Mouse (Mus musculus) CH12.LX (cell line): ENCODE data around the gene Pdxdc1. TPM values are rescaled to one million over a fixed set of nuclear protein-coding genes. Genes with fewer than 3 reads are reported as not detected.

ENCODE experiments used
- DNase-seq: peaks from one replicate; pipeline ENCODE4 v3.0.0-alpha.2; 2013; ENCODE audit errors: extremely low read depth
- H3K27ac ChIP-seq: 2 replicates; pipeline ENCODE4 v1.5.1; 2012; ENCODE audit warnings: low read depth, mild to moderate bottlenecking, control low read depth, moderate library complexity; ENCODE audit not compliant: insufficient read depth
- H3K27me3 ChIP-seq: replicated peaks from 2 replicates; pipeline ENCODE3; 2012; ENCODE audit warnings: inconsistent platforms
- H3K36me3 ChIP-seq, 2 experiments: replicated peaks in 1 of 2; 2 replicates each; pipeline versions ENCODE3 to v1.6.1; 2012; ENCODE audit warnings: inconsistent platforms in 1 of 2, low read length in 1 of 2, mild to moderate bottlenecking in 1 of 2, mixed read lengths in 1 of 2, moderate library complexity in 1 of 2; ENCODE audit not compliant: control insufficient read depth in 1 of 2, insufficient read depth in 1 of 2
- H3K4me1 ChIP-seq, 2 experiments: 2 replicates each; pipeline ENCODE4 v1.6.1; 2012; ENCODE audit warnings: inconsistent platforms in 1 of 2, moderate library complexity in 1 of 2; ENCODE audit not compliant: insufficient read depth in 2 of 2, control insufficient read depth in 1 of 2
- H3K4me2 ChIP-seq: 2 replicates; pipeline ENCODE4 v1.6.1; 2012; ENCODE audit warnings: low read depth, mild to moderate bottlenecking, control low read depth; ENCODE audit not compliant: poor library complexity, insufficient read depth, severe bottlenecking
- H3K4me3 ChIP-seq, 3 experiments: fragments of 150-350 bp in 1 of 3; sonication (generic) in 1 of 3; replicated peaks in 1 of 3; 2 replicates each; pipeline versions ENCODE3 to v1.5.1; 2011 to 2012; ENCODE audit warnings: low read depth in 2 of 3, low read length in 2 of 3, mild to moderate bottlenecking in 2 of 3, moderate library complexity in 2 of 3, control low read depth in 1 of 3, improper control_type of control experiment in 1 of 3, inconsistent platforms in 1 of 3, mixed read lengths in 1 of 3; ENCODE audit not compliant: poor library complexity in 1 of 3
- H3K79me2 ChIP-seq: replicated peaks from 2 replicates; pipeline ENCODE4 v1.6.1; 2012; ENCODE audit warnings: mild to moderate bottlenecking, moderate library complexity; ENCODE audit not compliant: control insufficient read depth, poor library complexity, insufficient read depth, severe bottlenecking; ENCODE audit errors: extremely low read depth
- H3K9ac ChIP-seq: 2 replicates; pipeline ENCODE4 v1.6.1; 2012; ENCODE audit warnings: low read depth, mild to moderate bottlenecking, control low read depth, moderate library complexity; ENCODE audit not compliant: insufficient read depth
- H3K9me3 ChIP-seq: replicated peaks from 2 replicates; pipeline ENCODE3; 2012; ENCODE audit warnings: low read length, inconsistent platforms, mixed read lengths
- BHLHE40 ChIP-seq: IDR thresholded peaks from 2 replicates; pipeline ENCODE4 v1.6.1; 2011; ENCODE audit warnings: mild to moderate bottlenecking, low read depth, low read length, improper control_type of control experiment
- CHD1 ChIP-seq: IDR thresholded peaks from 2 replicates; pipeline ENCODE4 v1.6.1; 2012; ENCODE audit warnings: low read depth, low read length, improper control_type of control experiment, inconsistent platforms
- CHD2 ChIP-seq: IDR thresholded peaks from 2 replicates; pipeline ENCODE4 v1.6.1; 2011; ENCODE audit warnings: low read length, improper control_type of control experiment
- CTCF ChIP-seq, 2 experiments: IDR thresholded peaks in 1 of 2; conservative IDR thresholded peaks in 1 of 2; 2 replicates each; pipeline ENCODE4 v1.5.1; 2011 to 2012; ENCODE audit warnings: low read depth in 2 of 2, low read length in 2 of 2, improper control_type of control experiment in 1 of 2, inconsistent platforms in 1 of 2, mild to moderate bottlenecking in 1 of 2, moderate library complexity in 1 of 2
- E2F4 ChIP-seq: IDR thresholded peaks from 2 replicates; pipeline ENCODE4 v1.6.1; 2011; ENCODE audit warnings: low read depth, low read length, improper control_type of control experiment; ENCODE audit not compliant: insufficient replicate concordance
- ELF1 ChIP-seq: IDR thresholded peaks from 2 replicates; pipeline ENCODE4 v1.6.1; 2014; ENCODE audit warnings: low read depth, mild to moderate bottlenecking, inconsistent platforms, low read length, improper control_type of control experiment
- EP300 ChIP-seq: IDR thresholded peaks from 2 replicates; pipeline ENCODE4 v1.6.1; 2011; ENCODE audit warnings: low read length, improper control_type of control experiment
- ETS1 ChIP-seq: conservative IDR thresholded peaks from 2 replicates; pipeline ENCODE4 v1.6.1; 2012; ENCODE audit warnings: low read depth, mild to moderate bottlenecking, inconsistent platforms, low read length, improper control_type of control experiment, moderate library complexity
- GABPA ChIP-seq: IDR thresholded peaks from 2 replicates; pipeline ENCODE4 v1.6.1; 2012; ENCODE audit warnings: low read depth, low read length, improper control_type of control experiment, inconsistent platforms; ENCODE audit not compliant: insufficient replicate concordance
- HCFC1 ChIP-seq: IDR thresholded peaks from 2 replicates; pipeline ENCODE4 v1.6.1; 2012; ENCODE audit warnings: low read depth, mild to moderate bottlenecking, inconsistent platforms, low read length, improper control_type of control experiment
- IRF4 ChIP-seq: IDR thresholded peaks from 2 replicates; pipeline ENCODE4 v1.6.1; 2014; ENCODE audit warnings: low read depth, mild to moderate bottlenecking, inconsistent platforms, low read length, improper control_type of control experiment
- JUN ChIP-seq: IDR thresholded peaks from 2 replicates; pipeline ENCODE4 v1.6.1; 2011; ENCODE audit warnings: low read depth, mild to moderate bottlenecking, low read length, improper control_type of control experiment, moderate library complexity; ENCODE audit not compliant: insufficient read depth
- JUND ChIP-seq: conservative IDR thresholded peaks from 2 replicates; pipeline ENCODE4 v1.6.1; 2011; ENCODE audit warnings: low read depth, low read length, improper control_type of control experiment
- KAT2A ChIP-seq: IDR thresholded peaks from 2 replicates; pipeline ENCODE4 v1.6.1; 2012; ENCODE audit warnings: low read length, improper control_type of control experiment, inconsistent platforms; ENCODE audit not compliant: insufficient replicate concordance
- MAFK ChIP-seq: IDR thresholded peaks from 2 replicates; pipeline ENCODE4 v1.6.1; 2011; ENCODE audit warnings: low read length, improper control_type of control experiment; ENCODE audit not compliant: insufficient replicate concordance
- MAX ChIP-seq: IDR thresholded peaks from 2 replicates; pipeline ENCODE4 v1.6.1; 2011; ENCODE audit warnings: low read length, improper control_type of control experiment
- MAZ ChIP-seq: IDR thresholded peaks from 2 replicates; pipeline ENCODE4 v1.6.1; 2012; ENCODE audit warnings: low read depth, mild to moderate bottlenecking, inconsistent platforms, low read length, improper control_type of control experiment, moderate library complexity
- MEF2A ChIP-seq: IDR thresholded peaks from 2 replicates; pipeline ENCODE4 v1.6.1; 2014; ENCODE audit warnings: low read depth, mild to moderate bottlenecking, inconsistent platforms, low read length, improper control_type of control experiment, borderline replicate concordance
- MXI1 ChIP-seq: IDR thresholded peaks from 2 replicates; pipeline ENCODE4 v1.6.1; 2011; ENCODE audit warnings: mild to moderate bottlenecking, low read depth, low read length, improper control_type of control experiment
- MYC ChIP-seq: IDR thresholded peaks from 2 replicates; pipeline ENCODE4 v1.6.1; 2011; ENCODE audit warnings: low read depth, mild to moderate bottlenecking, improper control_type of control experiment, low read length
- NELFE ChIP-seq: IDR thresholded peaks from 2 replicates; pipeline ENCODE4 v1.6.1; 2011; ENCODE audit warnings: low read depth, low read length, improper control_type of control experiment
- NRF1 ChIP-seq: IDR thresholded peaks from 2 replicates; pipeline ENCODE4 v1.6.1; 2014; ENCODE audit warnings: low read depth, mild to moderate bottlenecking, inconsistent platforms, low read length, improper control_type of control experiment, moderate library complexity
- PAX5 ChIP-seq: IDR thresholded peaks from 2 replicates; pipeline ENCODE4 v1.6.1; 2012; ENCODE audit warnings: low read length, inconsistent platforms, mixed read lengths
- POLR2A ChIP-seq: IDR thresholded peaks from 2 replicates; pipeline ENCODE4 v1.6.1; 2011; ENCODE audit warnings: low read depth, mild to moderate bottlenecking, improper control_type of control experiment, low read length
- POLR2AphosphoS2 ChIP-seq: IDR thresholded peaks from 2 replicates; pipeline ENCODE4 v1.6.1; 2011; ENCODE audit warnings: low read depth, low read length, improper control_type of control experiment
- RCOR1 ChIP-seq: conservative IDR thresholded peaks from 2 replicates; pipeline ENCODE4 v1.6.1; 2012; ENCODE audit warnings: low read depth, mild to moderate bottlenecking, inconsistent platforms, low read length, improper control_type of control experiment
- SIN3A ChIP-seq: IDR thresholded peaks from 2 replicates; pipeline ENCODE4 v1.6.1; 2012; ENCODE audit warnings: low read length, improper control_type of control experiment, inconsistent platforms
- SMC3 ChIP-seq: IDR thresholded peaks from 2 replicates; pipeline ENCODE4 v1.6.1; 2011; ENCODE audit warnings: low read depth, low read length, improper control_type of control experiment
- TBP ChIP-seq: conservative IDR thresholded peaks from 2 replicates; pipeline ENCODE4 v1.6.1; 2011; ENCODE audit warnings: low read depth, low read length, improper control_type of control experiment
- TCF12 ChIP-seq: IDR thresholded peaks from 2 replicates; pipeline ENCODE4 v1.6.1; 2014; ENCODE audit warnings: low read depth, mild to moderate bottlenecking, inconsistent platforms, low read length, improper control_type of control experiment
- UBTF ChIP-seq: IDR thresholded peaks from 2 replicates; pipeline ENCODE4 v1.6.1; 2012; ENCODE audit warnings: low read depth, mild to moderate bottlenecking, inconsistent platforms, low read length, improper control_type of control experiment, moderate library complexity
- USF1 ChIP-seq: IDR thresholded peaks from 2 replicates; pipeline ENCODE4 v1.6.1; 2014; ENCODE audit warnings: low read depth, mild to moderate bottlenecking, inconsistent platforms, low read length, improper control_type of control experiment
- USF2 ChIP-seq: conservative IDR thresholded peaks from 2 replicates; pipeline ENCODE4 v1.6.1; 2011; ENCODE audit warnings: low read depth, low read length, improper control_type of control experiment
- ZC3H11A ChIP-seq: IDR thresholded peaks from 2 replicates; pipeline ENCODE4 v1.6.1; 2012; ENCODE audit warnings: low read depth, mild to moderate bottlenecking, inconsistent platforms, low read length, improper control_type of control experiment
- ZKSCAN1 ChIP-seq: IDR thresholded peaks from 2 replicates; pipeline ENCODE4 v1.6.1; 2012; ENCODE audit warnings: low read depth, inconsistent platforms, low read length, improper control_type of control experiment, borderline replicate concordance
- ZMIZ1 ChIP-seq: IDR thresholded peaks from 2 replicates; pipeline ENCODE4 v1.6.1; 2012; ENCODE audit warnings: low read depth, mild to moderate bottlenecking, inconsistent platforms, low read length, improper control_type of control experiment
- ZNF384 ChIP-seq: IDR thresholded peaks from 2 replicates; pipeline ENCODE4 v1.6.1; 2012; ENCODE audit warnings: low read depth, low read length, improper control_type of control experiment, inconsistent platforms
- dilution Hi-C: fragments of 300-500 bp; cut with MboI; formaldehyde crosslinking; loops from 2 replicates; pipeline ENCODE4 v1.14.3; 2020; ENCODE audit warnings: low sequenced_read_pairs; ENCODE audit not compliant: extremely low pct_unique_long_range_greater_than_20kb, extremely low pct_ligation_motif_present
- in situ Hi-C: fragments of 300-500 bp; cut with MboI; formaldehyde crosslinking; loops from 3 replicates; pipeline ENCODE4 v1.14.3; 2019; ENCODE audit warnings: low sequenced_read_pairs, low pct_ligation_motif_present, low pct_unique_long_range_greater_than_20kb, mixed read lengths
- polyA plus RNA-seq: library from polyadenylated mRNA; unstranded; fragments of >175 nt; gene quantifications from 2 replicates; pipeline ENCODE4 v1.2.1, GENCODE M21; 2012; ENCODE audit warnings: low read depth; ENCODE audit not compliant: insufficient read length
- total RNA-seq, 2 experiments: library from RNA; depleted of rRNA; stranded (reverse); fragments of 300-350 nt in 1 of 2; fragments of >200 nt in 1 of 2; gene quantifications; 2 replicates each; pipeline ENCODE4 v1.2.3; 2012 to 2014

Gene Pdxdc1
- total and polyA plus RNA-seq, 3 experiments = 78.5 to 109 (median 80.9) TPM

- peak; percentile 99 for DNase-seq
- TF ChIP-seq TCF12 (peak; percentile 84), MAZ (peak; percentile 66; the same call in 1 of the 2 replicates), SMC3 (no peak), USF2 (no peak), RCOR1 (0 out of 2 replicates have a peak, but pooled peaks have one; percentile 25), USF1 (no peak), UBTF (no peak), NRF1 (peak; percentile 51), KAT2A (peak; percentile 94; the same call in 1 of the 2 replicates), POLR2A (peak; percentile 80), POLR2AphosphoS2 (no peak; the same call in 1 of the 2 replicates), NELFE (peak; percentile 80; the same call in 1 of the 2 replicates), JUND (0 out of 2 replicates have a peak, but pooled peaks have one; percentile 16), ZC3H11A (no peak), HCFC1 (peak; percentile 95), CTCF (conservative IDR thresholded peaks at IDR 0.05 in 1 of 2, IDR thresholded peaks at IDR 0.05 in 1 of 2; ENCODE audit: low read depth in 2 of 2, low read length in 2 of 2) (no peak), ZKSCAN1 (no peak), CHD1 (no peak), ETS1 (peak; percentile 71), EP300 (0 out of 2 replicates have a peak, but pooled peaks have one; percentile 52), JUN (no peak), MAFK (no peak), CHD2 (peak; percentile 90), PAX5 (no peak), ELF1 (peak; percentile 87), ZMIZ1 (peak; percentile 87), GABPA (peak; percentile 55; the same call in 1 of the 2 replicates), SIN3A (peak; percentile 87), MYC (peak; percentile 61; the same call in 1 of the 2 replicates), MXI1 (peak; percentile 78), BHLHE40 (peak; percentile 73), MAX (peak; percentile 79), IRF4 (peak; percentile 41; the same call in 1 of the 2 replicates), TBP (peak; percentile 41; the same call in 1 of the 2 replicates), ZNF384 (no peak), MEF2A (peak; percentile 56), E2F4 (peak; percentile 87; the same call in 1 of the 2 replicates)
- in situ Hi-C loops (no loop called here), dilution Hi-C loops (no loop called here)
- Histone ChIP-seq H3K4me1 (peaks cover 0 to 40% of the 10 kb centered on the region in 2 experiments; a peak in 2 of 4 replicates), H3K27ac (peak within 1 kb of the TSS; percentile 49), H3K36me3 (peaks cover 15 to 47% of the 10 kb centered on the region in 2 experiments), H3K4me2 (peak within 1 kb of the TSS; percentile 72), H3K9ac (peak within 1 kb of the TSS; percentile 58), H3K9me3 (peaks cover 3% of the 10 kb centered on the region), H3K27me3 (no peaks in the 10 kb centered on the region), H3K4me3 (peak within 1 kb of the TSS; percentile 70 to 96 (median 80)), H3K79me2 (no peaks in the 10 kb centered on the region)
These were observed 84.2 kb downstream of the Pdxdc1 start, which contains the start of gene Ntan1 for GRCm38 (mm10) chr16:13818560-13819393. Ntan1 (plus strand) TSS chr16:13818845.
